33 mouse cellular contexts compared by ENCODE assay signal in the genomic region with DNA sequence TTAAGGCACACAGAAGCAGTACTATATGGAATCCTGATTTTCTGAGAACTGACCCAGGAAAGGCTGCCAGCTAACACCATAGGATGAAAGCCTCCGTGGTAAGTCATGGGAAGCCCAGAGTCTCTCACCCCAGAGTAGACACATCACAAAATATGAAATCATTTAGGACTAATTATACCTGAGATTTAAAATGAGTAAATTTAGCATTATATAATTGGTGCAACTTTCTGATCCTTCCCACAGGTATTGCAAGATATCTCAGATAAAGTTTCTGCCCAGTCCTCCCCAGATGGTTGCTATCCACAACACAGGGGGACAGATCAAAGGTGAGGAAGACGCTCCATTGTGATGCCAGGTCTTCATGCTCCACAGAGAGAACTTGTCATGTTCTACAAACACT. TPM values are rescaled to one million over a fixed set of nuclear protein-coding genes. Genes with fewer than 3 reads are reported as not detected.
"Had no signal": no experiment of that assay in that cellular context is flagged by ENCODE, and none has a peak within 500 bp of the region (broad histone marks: within the 10 kb centered on the region; RNA-seq: fewer than 3 reads in every experiment).

A gene (plus strand): TSS at position 301 of the 400 bp plus-strand sequence.

- H3K9me3 ChIP-seq: embryonic facial prominence, embryonic 12.5 days; embryonic facial prominence, embryonic 15.5 days; forebrain, embryonic 15.5 days had no signal

- H3K36me3 ChIP-seq: embryonic facial prominence, embryonic 10.5 days; embryonic facial prominence, embryonic 12.5 days; embryonic facial prominence, embryonic 13.5 days; embryonic facial prominence, embryonic 15.5 days; forebrain, embryonic 10.5 days; forebrain, embryonic 12.5 days; forebrain, embryonic 15.5 days had no signal

- H3K27me3 ChIP-seq: embryonic facial prominence, embryonic 12.5 days; embryonic facial prominence, embryonic 13.5 days; embryonic facial prominence, embryonic 15.5 days; forebrain, embryonic 12.5 days; forebrain, embryonic 13.5 days; forebrain, embryonic 15.5 days had no signal

- H3K4me2 ChIP-seq: embryonic facial prominence, embryonic 12.5 days; embryonic facial prominence, embryonic 13.5 days; embryonic facial prominence, embryonic 15.5 days; forebrain, embryonic 12.5 days; forebrain, embryonic 13.5 days; forebrain, embryonic 15.5 days had no signal

- H3K4me3 ChIP-seq: embryonic facial prominence, embryonic 10.5 days; embryonic facial prominence, embryonic 12.5 days; embryonic facial prominence, embryonic 13.5 days; embryonic facial prominence, embryonic 15.5 days; erythroblast, embryonic 14.5 days; forebrain, embryonic 10.5 days; forebrain, embryonic 12.5 days; forebrain, embryonic 13.5 days; forebrain, embryonic 15.5 days; gastrocnemius, adult 2 months; heart, adult 2 months had no signal

- DNase-seq: cerebellum, adult 8-10 months; cerebellum, adult 9-10 months; cerebellum, adult 9-11 months; cerebellum, postnatal 10 days; cerebellum, postnatal 14 days; cerebellum, postnatal 25 days; cerebellum, postnatal 36 days; embryo, embryonic 11 days; forebrain, postnatal 0 days; gastrocnemius, adult 2 months; gastrocnemius, postnatal 10 days; gastrocnemius, postnatal 14 days; gastrocnemius, postnatal 25 days; gastrocnemius, postnatal 36 days; heart, adult 18-20 months; heart, adult 2 months had no signal

- H3K9ac ChIP-seq: embryonic facial prominence, embryonic 12.5 days; embryonic facial prominence, embryonic 13.5 days; embryonic facial prominence, embryonic 15.5 days; forebrain, embryonic 12.5 days; forebrain, embryonic 13.5 days; forebrain, embryonic 15.5 days; forebrain, postnatal 0 days had no signal

- H3K27ac ChIP-seq: embryonic facial prominence, embryonic 10.5 days; embryonic facial prominence, embryonic 12.5 days; embryonic facial prominence, embryonic 13.5 days; embryonic facial prominence, embryonic 15.5 days; forebrain, embryonic 10.5 days; forebrain, embryonic 12.5 days; forebrain, embryonic 13.5 days; forebrain, embryonic 15.5 days; gastrocnemius, adult 2 months; heart, adult 2 months had no signal

- H3K4me1 ChIP-seq: embryonic facial prominence, embryonic 10.5 days; embryonic facial prominence, embryonic 12.5 days; embryonic facial prominence, embryonic 13.5 days; embryonic facial prominence, embryonic 15.5 days; forebrain, embryonic 10.5 days; forebrain, embryonic 12.5 days; forebrain, embryonic 13.5 days; forebrain, embryonic 15.5 days had no signal

- ATAC-seq: forebrain, embryonic 13.5 days; forebrain, embryonic 14.5 days; forebrain, embryonic 15.5 days; forebrain, embryonic 16.5 days; forebrain, postnatal 0 days had no signal

RNA-seq across cellular contexts. Expression of the gene that starts here (rescaled TPM):
- polyA plus RNA-seq: cortical plate, adult 2 months; embryonic facial prominence, embryonic 10.5 days; embryonic facial prominence, embryonic 11.5 days; embryonic facial prominence, embryonic 12.5 days; embryonic facial prominence, embryonic 13.5 days; embryonic facial prominence, embryonic 14.5 days; embryonic facial prominence, embryonic 15.5 days; erythroblast, embryonic 14.5 days; forebrain, embryonic 10.5 days; forebrain, embryonic 11.5 days; forebrain, embryonic 12.5 days; forebrain, embryonic 13.5 days; forebrain, embryonic 14.5 days; forebrain, embryonic 15.5 days; forebrain, embryonic 16.5 days; forebrain, postnatal 0 days; frontal cortex, adult 2 months; gonadal fat pad, adult 2 months; heart, adult 2 months had no signal
